Mouse (Mus musculus) embryo, embryonic 11 days (tissue): ENCODE measurements at regions not wholly inside any gene's neighbourhood (a gene's known extent, or its start where the extent isn't known, plus 50 kb on each side); places are given as distances from the start of the nearest gene placed in this dataset.
A peak's percentile ranks its signal among the peaks of the same experiment; 100 is the strongest.

Source experiments
- DNase-seq: peaks from one replicate; pipeline ENCODE4 v3.0.0-alpha.2; 2015

DNA sequence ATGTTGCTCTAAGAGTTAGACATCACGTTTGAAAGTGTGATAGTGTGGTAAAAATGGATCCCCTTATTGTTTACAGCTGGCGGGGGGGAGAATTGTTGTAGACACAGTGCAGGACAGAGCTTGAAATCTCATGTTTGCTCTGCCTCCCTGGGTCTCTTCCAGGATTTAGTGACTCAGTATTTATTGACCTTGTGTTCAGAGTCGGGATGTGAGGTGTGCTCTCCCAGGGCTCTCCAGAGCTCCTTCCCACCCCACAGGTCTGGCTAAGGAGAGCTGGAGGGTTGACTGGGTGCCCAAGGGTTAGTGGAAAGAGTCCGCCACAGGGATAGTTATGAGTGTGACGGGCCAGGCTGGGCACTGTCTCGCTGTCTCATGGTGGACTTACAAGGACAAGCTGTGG, 117.8 kb downstream of the Tle3 start:
- DNase-seq, result no peak

- DNase-seq, result no peak
These were observed 117.0 kb downstream of the Tle3 start for GRCm38 (mm10) chr9:61489147-61489546.

DNA sequence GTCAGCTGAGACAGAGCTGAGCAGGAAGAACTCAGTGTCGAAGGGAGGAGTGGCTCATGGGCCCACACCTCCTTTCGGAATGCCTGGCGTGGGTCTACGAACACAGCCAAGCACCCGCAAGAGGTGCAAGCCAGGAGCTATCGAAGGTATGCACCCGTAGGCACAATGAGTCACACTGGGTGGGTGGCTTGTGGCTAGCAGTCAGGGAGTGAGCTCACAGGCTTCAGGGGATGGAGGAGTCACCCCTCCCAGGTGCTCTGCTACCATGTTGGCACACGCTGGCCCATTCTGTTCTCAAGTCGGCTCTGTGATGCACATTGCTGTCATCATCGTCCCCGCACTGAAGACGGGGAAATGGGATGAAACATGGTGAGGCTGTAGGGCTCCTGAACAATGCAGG, 115.7 kb downstream of the Tle3 start:
- no peak for DNase-seq

- DNase-seq, result no peak
These were observed 115.0 kb downstream of the Tle3 start for GRCm38 (mm10) chr9:61487146-61487545.

DNA sequence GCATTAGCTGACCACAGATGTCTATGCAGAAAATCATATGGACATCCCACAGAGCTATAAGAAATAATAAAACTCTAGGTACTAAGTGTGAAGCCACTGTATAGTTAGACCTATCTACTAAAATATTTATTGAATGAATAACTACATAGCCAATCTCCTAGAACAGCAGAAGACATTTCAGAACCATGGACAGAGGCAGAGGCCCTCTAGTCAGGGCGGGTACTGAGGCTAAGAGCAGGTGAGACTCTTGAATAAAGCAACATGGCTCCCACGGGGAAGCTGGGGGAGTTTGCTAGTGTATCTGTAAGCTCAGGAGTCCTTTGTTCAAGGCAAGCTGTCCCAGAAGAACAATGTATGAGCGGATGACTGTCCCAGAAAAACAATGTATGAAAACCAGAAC, 112.2 kb downstream of the Tle3 start:
- peak; percentile 81 for DNase-seq

DNA sequence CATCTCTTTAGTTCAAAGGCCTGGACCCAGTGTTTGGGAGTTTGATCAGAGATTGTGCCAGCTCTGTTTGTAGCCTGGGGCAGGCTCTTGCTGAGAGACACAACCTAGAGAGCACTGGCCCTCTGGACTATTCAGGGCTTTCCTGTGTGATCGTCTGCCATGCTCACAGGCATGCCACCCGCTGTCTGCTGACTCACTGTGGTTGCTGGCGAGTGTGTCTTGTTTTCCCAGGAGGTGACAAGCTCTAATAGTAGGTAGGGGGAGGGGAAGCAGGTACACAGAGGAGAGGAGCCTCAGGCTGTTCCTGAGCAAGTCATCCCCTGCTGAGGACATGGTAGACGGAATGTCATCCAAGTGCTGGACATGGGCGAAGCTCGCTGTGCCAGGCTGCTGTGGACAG, 107.5 kb downstream of the Tle3 start:
- DNase-seq, result no peak

DNA sequence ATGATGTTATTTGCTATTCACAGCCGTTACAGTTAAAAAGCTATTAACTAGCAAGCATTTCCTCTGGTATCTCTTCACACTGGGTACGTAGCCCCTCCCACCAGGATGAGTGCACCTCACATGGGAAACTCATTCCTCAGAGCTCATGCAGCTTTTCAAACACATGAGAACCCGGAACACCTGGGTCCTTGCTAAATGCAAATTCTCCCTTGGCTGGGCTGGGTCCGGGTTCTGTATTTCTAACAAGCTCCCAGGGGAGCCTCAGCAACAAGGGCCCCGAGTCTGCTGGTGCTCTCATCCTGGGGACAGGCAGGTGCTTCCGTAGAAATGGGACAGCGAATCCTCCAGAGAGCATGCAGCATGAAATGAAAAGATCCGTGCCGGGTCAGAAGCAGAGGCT, 106.7 kb downstream of the Tle3 start:
- no peak for DNase-seq

DNA sequence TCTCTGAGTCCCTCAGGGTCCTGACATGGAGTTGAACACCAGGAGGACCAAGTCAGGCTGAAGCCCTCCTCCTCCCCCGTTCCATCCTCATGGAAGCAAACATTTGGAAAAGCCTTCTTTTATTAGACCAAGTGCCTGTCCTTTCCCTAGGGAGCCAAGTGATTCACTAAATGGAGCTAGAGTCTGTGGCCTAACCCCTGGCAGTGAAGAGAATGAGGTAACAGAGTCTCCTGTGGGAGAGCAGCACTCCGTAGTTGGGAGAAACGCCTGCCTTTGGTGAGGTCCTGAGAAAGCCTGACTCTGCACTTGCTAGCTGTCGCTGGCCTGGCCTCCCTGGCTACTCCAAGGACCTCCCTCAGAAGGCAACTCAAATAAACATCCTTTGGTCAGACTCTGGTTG, 104.2 kb downstream of the Tle3 start:
- DNase-seq, result no peak

GRCm38 (mm10) chr9:61470815-61471505, 98.8 kb downstream of the Tle3 start:
- DNase-seq, result no peak

GRCm38 (mm10) chr9:61468897-61469509, 96.8 kb downstream of the Tle3 start:
- no peak for DNase-seq

DNA sequence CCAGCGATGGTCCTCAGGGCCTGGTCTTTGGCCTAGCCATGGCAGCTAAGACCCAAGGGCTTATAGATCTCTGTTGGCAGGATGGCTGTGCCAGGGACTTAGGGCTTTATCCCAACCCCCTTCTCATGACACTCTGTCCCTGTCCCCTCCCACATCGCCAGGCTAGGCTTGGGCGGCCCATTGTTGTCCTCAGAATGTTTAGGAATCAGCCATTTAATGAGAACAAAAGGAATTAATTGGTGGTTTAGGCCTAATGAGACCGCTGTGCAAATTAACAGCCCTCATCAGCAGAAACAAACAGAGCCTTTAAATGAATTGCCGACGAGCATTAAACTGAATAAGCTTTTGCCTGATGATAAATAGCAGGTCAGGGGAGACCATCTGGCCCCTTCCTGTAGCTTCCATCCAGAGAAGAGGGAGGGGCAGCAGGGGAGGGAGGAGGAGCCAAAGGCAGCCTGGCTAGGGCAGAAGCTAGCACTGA, 96.2 kb downstream of the Tle3 start:
- peak; percentile 82 for DNase-seq
